Mouse (Mus musculus) liver, postnatal 0 days (tissue): Measurements from ENCODE around the gene Uvrag.

Experiments used
- CTCF ChIP-seq: sonication (generic); IDR thresholded peaks from 2 replicates; pipeline ENCODE4 v1.5.1; 2016; ENCODE audit warnings: antibody characterized with exemption, low read depth
- EP300 ChIP-seq: IDR thresholded peaks from 2 replicates; pipeline ENCODE4 v1.6.1; 2016; ENCODE audit warnings: antibody characterized with exemption, low read depth, mild to moderate bottlenecking

DNA sequence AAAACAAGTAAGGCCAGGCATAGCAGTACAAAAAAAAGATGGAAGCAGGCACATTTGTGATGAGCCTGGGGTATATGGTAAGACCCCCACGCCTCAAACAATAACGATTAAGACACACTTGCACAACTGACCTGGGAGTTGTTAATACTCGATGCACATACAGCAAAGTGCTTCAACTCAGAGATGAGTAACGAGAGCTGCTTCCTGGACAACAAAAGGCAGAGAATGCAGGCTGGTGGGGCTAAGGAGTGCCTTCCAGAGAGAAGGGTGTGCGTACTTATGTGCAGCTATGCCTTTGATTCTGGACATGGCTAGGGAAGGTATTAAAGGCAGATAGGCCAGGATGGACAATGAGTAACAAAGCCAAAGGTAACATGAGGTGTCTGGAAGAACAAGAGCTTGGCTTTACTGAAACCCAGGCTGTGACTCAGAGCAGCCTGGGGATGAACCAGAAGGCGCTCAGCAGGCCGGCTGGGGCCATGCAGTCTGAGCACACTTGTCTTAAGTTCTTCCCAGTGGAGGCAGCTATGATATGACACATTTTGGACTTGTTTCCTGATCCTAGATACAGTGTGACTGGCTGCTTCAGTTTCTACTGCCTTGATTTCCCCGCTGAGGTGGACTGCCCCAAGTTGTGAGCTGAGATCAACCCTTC is 172.1 kb downstream of the Uvrag start:
- no peak for TF ChIP-seq CTCF
- TF ChIP-seq EP300, result no peak
